8 mouse cellular contexts compared by ENCODE assay signal in genomic region chr12:86823855-86824589, GRCm38 (mm10).
DNase-seq lines count a peak whose midpoint lies in the region; ATAC-seq lines count a peak whose summit lies in the region.

No protein-coding gene starts in this region.

- H3K9ac ChIP-seq in intestine, embryonic 16.5 days (ENCODE audit: low read depth, low read length), result peak overlapping the region; percentile 66
- peak overlapping the region; percentile 59 for H3K9ac ChIP-seq in midbrain, embryonic 11.5 days (ENCODE audit: low read length)

- peak; percentile 82 for ATAC-seq in intestine, embryonic 16.5 days
- peak; percentile 93 for ATAC-seq in midbrain, embryonic 11.5 days (ENCODE audit: low FRiP score)

- WGBS in intestine, embryonic 16.5 days, result 2% methylated on average over 29 of the region's 29 CpGs
- WGBS in limb, embryonic 10.5 days, result 2% methylated on average over 29 of the region's 29 CpGs
- under 1% methylated on average over 29 of the region's 29 CpGs for WGBS in midbrain, embryonic 11.5 days

- no peaks in the 10 kb centered on the region for H3K27me3 ChIP-seq in intestine, embryonic 16.5 days (replicated peaks; ENCODE audit: control insufficient read depth, insufficient read depth, low read length)
- H3K27me3 ChIP-seq in limb, embryonic 10.5 days (ENCODE audit: low read depth, poor library complexity, severe bottlenecking), result no peaks in the 10 kb centered on the region
- no peaks in the 10 kb centered on the region for H3K27me3 ChIP-seq in midbrain, embryonic 11.5 days (ENCODE audit: control insufficient read depth, insufficient read depth, low read length)

- H3K4me2 ChIP-seq in intestine, embryonic 16.5 days (ENCODE audit: low read depth, low read length), result peak overlapping the region; percentile 54
- H3K4me2 ChIP-seq in midbrain, embryonic 11.5 days, result peak overlapping the region; percentile 36

- H3K9me3 ChIP-seq in intestine, embryonic 16.5 days (ENCODE audit: control insufficient read depth, low read length), result no peaks in the 10 kb centered on the region
- no peaks in the 10 kb centered on the region for H3K9me3 ChIP-seq in limb, embryonic 10.5 days (replicated peaks)
- H3K9me3 ChIP-seq in midbrain, embryonic 11.5 days (ENCODE audit: control insufficient read depth, low read length), result no peaks in the 10 kb centered on the region

- peak; percentile 95 for DNase-seq in adrenal gland, adult 2 months
- DNase-seq in embryo, embryonic 11.5 days (ENCODE audit: low read depth, low spot score), result peak; percentile 81
- DNase-seq in gastrocnemius, postnatal 4 days (ENCODE audit: low spot score in 2 of 2), result peak; percentile 86 to 90
- peak; percentile 92 for DNase-seq in limb, embryonic 10.5 days (ENCODE audit: low spot score)
- DNase-seq in midbrain, embryonic 11.5 days (ENCODE audit: low spot score, missing footprints), result peak; percentile 99
- DNase-seq in right cerebral cortex, postnatal 4 days, result peak; percentile 87
- peak; percentile 76 for DNase-seq in yolk sac, embryonic 10.5 days (ENCODE audit: low spot score)

- peaks cover 29% of the 10 kb centered on the region for H3K4me1 ChIP-seq in intestine, embryonic 16.5 days (ENCODE audit: control insufficient read depth, insufficient read depth, low read length)
- H3K4me1 ChIP-seq in limb, embryonic 10.5 days, result peaks cover 56% of the 10 kb centered on the region
- peaks cover 53% of the 10 kb centered on the region for H3K4me1 ChIP-seq in midbrain, embryonic 11.5 days (ENCODE audit: control insufficient read depth, insufficient read depth, low read length)

- no peaks in the 10 kb centered on the region for H3K36me3 ChIP-seq in intestine, embryonic 16.5 days (ENCODE audit: control insufficient read depth, insufficient read depth, low read length)
- no peaks in the 10 kb centered on the region for H3K36me3 ChIP-seq in limb, embryonic 10.5 days
- no peaks in the 10 kb centered on the region for H3K36me3 ChIP-seq in midbrain, embryonic 11.5 days (ENCODE audit: control insufficient read depth, insufficient read depth, low read length)

- peak overlapping the region; percentile 96 for H3K27ac ChIP-seq in intestine, embryonic 16.5 days (ENCODE audit: low read length)
- H3K27ac ChIP-seq in limb, embryonic 10.5 days, result peak overlapping the region; percentile 95
- H3K27ac ChIP-seq in midbrain, embryonic 11.5 days (ENCODE audit: low read depth, low read length), result peak overlapping the region; percentile 99

- H3K4me3 ChIP-seq in intestine, embryonic 16.5 days (ENCODE audit: low read length), result peak overlapping the region; percentile 37
- peak overlapping the region; percentile 47 for H3K4me3 ChIP-seq in limb, embryonic 10.5 days
- H3K4me3 ChIP-seq in midbrain, embryonic 11.5 days (ENCODE audit: low read depth, low read length), result no peak overlapping the region; the same call in 1 of the 2 replicates
